Mouse (Mus musculus) spleen, adult 2 months (tissue): Measurements from ENCODE around the gene Gm28539.

ENCODE experiments used
- CTCF ChIP-seq: fragments of 200-500 bp; IDR thresholded peaks from 2 replicates; pipeline ENCODE4 v1.5.1; 2011; ENCODE audit warnings: mild to moderate bottlenecking, inconsistent platforms; ENCODE audit not compliant: insufficient read depth, insufficient read length, insufficient replicate concordance; ENCODE audit errors: extremely low read depth
- POLR2A ChIP-seq: fragments of 200-500 bp; IDR thresholded peaks from 2 replicates; pipeline ENCODE4 v1.6.1; 2011; ENCODE audit warnings: low read depth, low read length, inconsistent platforms

- TF ChIP-seq POLR2A (no peak), CTCF (no peak)
Measured at GRCm38 (mm10) chr16:18948941-18949340, 112.6 kb downstream of the Gm28539 start.
